Mouse (Mus musculus): ENCODE measurements around the gene Olfr455.

The Olfr455 gene

GRCm38 (mm10) chr6:42547461-42547860, at the start of gene Olfr455:
TSS of gene Olfr455 (minus strand) at chr6:42547587.
- DNase-seq (ENCODE audit: low spot score): no peak

GRCm38 (mm10) chr6:42593138-42593882, 45.9 kb upstream of the Olfr455 start:
- no peak for DNase-seq (ENCODE audit: low spot score)

GRCm38 (mm10) chr6:42586569-42586968, 39.2 kb upstream of the Olfr455 start:
- DNase-seq (ENCODE audit: low spot score): no peak

- peak; percentile 60 for DNase-seq (ENCODE audit: low spot score)
Measured at GRCm38 (mm10) chr6:42583488-42583872, 36.1 kb upstream of the Olfr455 start.

GRCm38 (mm10) chr6:42582741-42583487, 35.5 kb upstream of the Olfr455 start:
- peak; percentile 25 for DNase-seq (ENCODE audit: low spot score)

- peak; percentile 2 for DNase-seq (ENCODE audit: low spot score)
Measured at GRCm38 (mm10) chr6:42578678-42579077, 31.3 kb upstream of the Olfr455 start.

GRCm38 (mm10) chr6:42577433-42577832, 30.0 kb upstream of the Olfr455 start:
- DNase-seq (ENCODE audit: low spot score): no peak

- DNase-seq (ENCODE audit: low spot score): no peak
Measured at GRCm38 (mm10) chr6:42568205-42568604, 20.8 kb upstream of the Olfr455 start.

- no peak for DNase-seq (ENCODE audit: low spot score)
Measured at GRCm38 (mm10) chr6:42566076-42566598, 18.8 kb upstream of the Olfr455 start.

GRCm38 (mm10) chr6:42562280-42562679, 14.9 kb upstream of the Olfr455 start:
- no peak for DNase-seq (ENCODE audit: low spot score)

GRCm38 (mm10) chr6:42560885-42561284, 13.5 kb upstream of the Olfr455 start:
- no peak for DNase-seq (ENCODE audit: low spot score)

- no peak for DNase-seq (ENCODE audit: low spot score)
Measured at GRCm38 (mm10) chr6:42558641-42559040, 11.3 kb upstream of the Olfr455 start.

- no peak for DNase-seq (ENCODE audit: low spot score)
Measured at GRCm38 (mm10) chr6:42546180-42546579, 1.2 kb downstream of the Olfr455 start.

- DNase-seq (ENCODE audit: low spot score): peak; percentile 39
Measured at GRCm38 (mm10) chr6:42545451-42545885, 1.9 kb downstream of the Olfr455 start.

- peak; percentile 21 for DNase-seq (ENCODE audit: low spot score)
Measured at GRCm38 (mm10) chr6:42544846-42545245, 2.5 kb downstream of the Olfr455 start.

- peak; percentile 55 for DNase-seq (ENCODE audit: low spot score)
Measured at GRCm38 (mm10) chr6:42542036-42543031, 5.1 kb downstream of the Olfr455 start.

- DNase-seq (ENCODE audit: low spot score): no peak
Measured at GRCm38 (mm10) chr6:42540681-42541080, 6.7 kb downstream of the Olfr455 start.

GRCm38 (mm10) chr6:42539711-42540110, 7.7 kb downstream of the Olfr455 start:
- no peak for DNase-seq (ENCODE audit: low spot score)

GRCm38 (mm10) chr6:42513461-42513860, 33.9 kb downstream of the Olfr455 start:
- no peak for DNase-seq (ENCODE audit: low spot score)

- no peak for DNase-seq (ENCODE audit: low spot score)
Measured at GRCm38 (mm10) chr6:42509311-42509710, 38.1 kb downstream of the Olfr455 start.

GRCm38 (mm10) chr6:42503478-42503877, 43.9 kb downstream of the Olfr455 start:
- DNase-seq (ENCODE audit: low spot score): no peak

- DNase-seq (ENCODE audit: low spot score): no peak
Measured at GRCm38 (mm10) chr6:42489731-42490130, 57.7 kb downstream of the Olfr455 start.

All from lung, postnatal 25 days (tissue).